Mouse (Mus musculus) forebrain, embryonic 11.5 days (tissue): Measurements from ENCODE around the gene Kcnma1. TPM values are rescaled to one million over a fixed set of nuclear protein-coding genes. Genes with fewer than 3 reads are reported as not detected.

Experiments
- ATAC-seq: fragments of 200-750 bp; cut with Nextera tagmentation; replicated peaks from 2 replicates; pipeline ENCODE4 v1.8.0; 2017; ENCODE audit warnings: moderate TSS enrichment; ENCODE audit not compliant: low FRiP score
- DNase-seq: peaks from one replicate; pipeline ENCODE4 v3.0.0-alpha.2; 2017; ENCODE audit warnings: low spot score
- H3K27ac ChIP-seq: fragments of 300-500 bp; sonication (generic); 2 replicates; pipeline ENCODE4 v1.5.1; 2014; ENCODE audit warnings: low read depth, low read length
- H3K27me3 ChIP-seq: fragments of 300-500 bp; sonication (generic); 2 replicates; pipeline ENCODE4 v1.6.1; 2014; ENCODE audit warnings: mild to moderate bottlenecking, low read length, mixed read lengths; ENCODE audit not compliant: control insufficient read depth, insufficient read depth
- H3K36me3 ChIP-seq: fragments of 300-500 bp; sonication (generic); 2 replicates; pipeline ENCODE4 v1.6.1; 2014; ENCODE audit warnings: mild to moderate bottlenecking, low read length, moderate library complexity, mixed read lengths; ENCODE audit not compliant: control insufficient read depth, insufficient read depth
- H3K4me1 ChIP-seq: fragments of 300-500 bp; sonication (generic); replicated peaks from 2 replicates; pipeline ENCODE4 v1.6.1; 2014; ENCODE audit warnings: low read length, mixed read lengths; ENCODE audit not compliant: control insufficient read depth, insufficient read depth
- H3K4me2 ChIP-seq: fragments of 300-500 bp; sonication (generic); 2 replicates; pipeline ENCODE4 v1.6.1; 2014; ENCODE audit warnings: low read depth, mild to moderate bottlenecking, low read length, moderate library complexity, mixed read lengths; ENCODE audit not compliant: severe bottlenecking
- H3K4me3 ChIP-seq: fragments of 300-500 bp; sonication (generic); 2 replicates; pipeline ENCODE4 v1.5.1; 2014; ENCODE audit warnings: low read depth, low read length
- H3K9ac ChIP-seq: fragments of 300-500 bp; sonication (generic); 2 replicates; pipeline ENCODE4 v1.6.1; 2014; ENCODE audit warnings: low read length
- H3K9me3 ChIP-seq: fragments of 300-500 bp; sonication (generic); 2 replicates; pipeline ENCODE4 v1.6.1; 2016; ENCODE audit warnings: low read length, mixed read lengths; ENCODE audit not compliant: control insufficient read depth
- WGBS: fragments of 180-500 bp; shearing (Covaris S2); extraction: QIAGEN DNeasy Blood & Tissue Kit; methylation state at CpG from one replicate; pipeline ENCODE4 v1.1.7; 2014; 5-methylcytosine and 5-hydroxymethylcytosine counted together
- polyA plus RNA-seq: library from polyadenylated mRNA; unstranded; fragments of >200 nt; fragmentation: Nextera tagmentation; extraction: Ambion mirVana; gene quantifications from 2 replicates; pipeline ENCODE4 v1.2.1, GENCODE M21; 2014

Gene Kcnma1
- polyA plus RNA-seq, 1 experiment from 2014 or later, result 0.45 TPM

DNA sequence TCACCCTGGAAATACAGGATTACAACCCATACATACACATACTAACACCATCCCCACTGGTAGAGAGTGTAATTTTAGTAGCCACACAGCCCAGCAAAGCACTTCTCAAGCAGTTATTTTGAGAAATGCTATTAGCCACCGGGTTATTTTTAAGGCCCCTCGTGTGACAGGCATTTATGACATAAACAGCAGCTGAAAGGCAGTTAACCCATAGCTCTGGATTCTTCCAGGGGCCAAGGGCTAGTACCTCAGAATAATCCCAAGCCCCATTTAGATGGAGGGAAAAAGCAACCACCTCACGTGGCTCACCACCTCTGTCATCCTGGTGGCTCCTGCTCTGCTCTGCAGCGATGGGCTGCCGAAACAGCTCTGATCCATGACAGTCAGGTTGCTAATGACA lies 136.7 kb downstream of the Kcnma1 start:
- Histone ChIP-seq H3K9me3 (no peaks in the 10 kb centered on the region), H3K4me1 (no peaks in the 10 kb centered on the region), H3K27ac (no peak overlapping the region), H3K4me3 (no peak overlapping the region), H3K27me3 (no peaks in the 10 kb centered on the region), H3K4me2 (no peak overlapping the region), H3K36me3 (no peaks in the 10 kb centered on the region), H3K9ac (no peak overlapping the region)
- 87% methylated on average over 5 of the region's 5 CpGs for WGBS
- no peak for DNase-seq
- ATAC-seq, result no peak

DNA sequence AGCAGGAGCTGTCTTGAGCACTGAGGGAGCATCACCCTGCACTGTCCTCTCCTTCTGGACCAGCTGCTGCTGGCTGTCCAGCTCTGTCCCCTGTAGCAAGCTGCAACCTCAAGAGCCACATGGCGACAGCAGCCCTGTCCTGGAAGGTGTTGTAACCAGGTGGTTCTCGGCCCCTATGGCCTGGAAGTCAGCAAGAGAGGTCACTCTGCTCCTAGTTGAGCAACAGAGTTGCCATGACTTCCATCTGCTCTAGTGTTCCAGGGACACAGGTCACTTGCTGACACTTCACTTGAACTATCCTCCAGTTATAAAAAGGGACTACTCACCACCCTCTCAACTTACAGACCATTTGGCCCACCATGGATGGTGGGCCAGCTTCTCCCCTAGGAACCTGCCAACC lies 139.7 kb downstream of the Kcnma1 start:
- Histone ChIP-seq H3K9ac (no peak overlapping the region), H3K27ac (no peak overlapping the region), H3K4me1 (no peaks in the 10 kb centered on the region), H3K4me2 (no peak overlapping the region), H3K27me3 (no peaks in the 10 kb centered on the region), H3K36me3 (no peaks in the 10 kb centered on the region), H3K4me3 (no peak overlapping the region), H3K9me3 (no peaks in the 10 kb centered on the region)
- WGBS, result 86% methylated on average over 2 of the region's 2 CpGs
- DNase-seq, result no peak
- ATAC-seq, result no peak

DNA sequence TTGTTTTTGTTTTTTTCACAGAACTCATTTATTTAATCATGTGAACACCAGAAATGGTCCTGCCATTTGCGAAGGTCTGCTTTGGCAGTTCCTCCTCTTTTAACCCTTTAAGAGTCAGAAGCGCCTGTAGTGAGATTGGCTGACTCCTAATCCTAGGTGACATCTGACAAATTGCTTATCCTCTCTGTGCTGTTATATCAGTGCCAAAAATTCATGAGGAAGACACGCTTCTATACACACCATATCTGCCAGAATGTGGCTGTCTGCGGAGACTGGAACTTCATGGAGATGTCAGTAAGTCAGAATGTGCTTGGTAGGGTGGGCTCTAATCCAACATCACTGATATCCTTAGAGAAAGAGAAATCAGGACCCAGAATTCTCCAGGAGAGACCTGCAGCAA lies 157.3 kb downstream of the Kcnma1 start:
- Histone ChIP-seq H3K9ac (no peak overlapping the region), H3K27me3 (no peaks in the 10 kb centered on the region), H3K4me1 (no peaks in the 10 kb centered on the region), H3K4me2 (no peak overlapping the region), H3K36me3 (no peaks in the 10 kb centered on the region), H3K4me3 (no peak overlapping the region), H3K9me3 (no peaks in the 10 kb centered on the region), H3K27ac (no peak overlapping the region)
- 88% methylated on average over 4 of the region's 4 CpGs for WGBS
- no peak for DNase-seq
- ATAC-seq, result no peak

DNA sequence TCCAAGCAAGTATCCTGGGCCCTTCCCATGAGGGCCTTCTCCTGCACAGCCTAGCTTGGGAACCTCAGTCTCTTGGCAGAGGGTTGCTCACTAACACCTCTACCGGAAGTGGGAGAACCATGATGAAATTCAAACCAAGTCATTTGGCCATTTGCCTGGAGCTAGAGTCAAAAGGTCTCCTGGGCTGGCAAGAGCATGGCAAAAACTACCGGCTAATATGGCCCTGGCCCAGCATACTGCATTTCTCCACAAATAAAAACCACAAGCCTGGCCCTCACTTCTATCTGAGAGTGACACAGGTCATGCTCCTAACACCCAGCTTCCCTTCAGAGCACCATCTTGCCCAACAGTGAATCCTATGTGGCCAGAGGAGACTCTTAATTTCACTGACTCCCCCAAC lies 159.3 kb downstream of the Kcnma1 start:
- 92% methylated on average over 2 of the region's 2 CpGs for WGBS
- H3K27ac ChIP-seq, result no peak overlapping the region
- no peaks in the 10 kb centered on the region for H3K4me1 ChIP-seq
- ATAC-seq (no peak), DNase-seq (no peak)
- no peak overlapping the region for H3K9ac ChIP-seq
- no peaks in the 10 kb centered on the region for H3K27me3 ChIP-seq
- H3K4me3 ChIP-seq, result no peak overlapping the region
- no peaks in the 10 kb centered on the region for H3K9me3 ChIP-seq
- H3K4me2 ChIP-seq, result no peak overlapping the region
- H3K36me3 ChIP-seq, result no peaks in the 10 kb centered on the region

DNA sequence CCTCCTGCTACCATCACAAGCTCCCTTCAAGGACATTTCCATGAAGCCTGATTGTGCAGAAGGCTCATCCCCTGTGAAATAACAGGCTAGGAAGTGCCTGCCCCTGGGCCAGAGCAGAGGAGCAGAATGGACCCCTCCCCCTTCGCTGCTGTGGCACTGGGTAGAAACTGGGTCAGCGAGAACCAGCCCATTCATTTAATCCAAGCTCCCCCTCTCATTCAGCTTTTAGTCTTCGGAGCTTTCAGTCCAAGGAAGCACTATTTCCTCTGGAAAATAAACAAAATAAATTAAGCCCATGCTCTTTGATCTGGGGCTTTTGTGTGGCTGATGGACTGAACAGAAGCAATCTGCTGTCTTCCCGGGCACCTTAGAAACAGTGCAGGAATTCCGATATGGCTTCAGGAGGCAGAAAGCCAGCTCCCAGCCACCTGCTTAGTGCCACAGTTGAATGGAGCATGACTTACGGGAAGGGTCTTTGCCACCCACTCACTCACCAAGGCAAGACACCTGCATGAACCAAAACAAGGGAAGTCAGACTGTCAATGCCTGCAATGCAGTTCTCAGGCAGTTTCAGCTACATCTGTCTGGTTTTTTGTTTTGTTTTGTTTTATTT lies 165.7 kb downstream of the Kcnma1 start:
- WGBS, result 24% methylated on average over 6 of the region's 6 CpGs
- H3K4me2 ChIP-seq, result no peak overlapping the region
- DNase-seq (no peak), ATAC-seq (no peak)
- H3K4me3 ChIP-seq, result no peak overlapping the region
- H3K36me3 ChIP-seq, result no peaks in the 10 kb centered on the region
- H3K9me3 ChIP-seq, result no peaks in the 10 kb centered on the region
- H3K27me3 ChIP-seq, result no peaks in the 10 kb centered on the region
- no peaks in the 10 kb centered on the region; the same call in 1 of the 2 replicates for H3K4me1 ChIP-seq
- H3K27ac ChIP-seq, result no peak overlapping the region
- no peak overlapping the region for H3K9ac ChIP-seq

DNA sequence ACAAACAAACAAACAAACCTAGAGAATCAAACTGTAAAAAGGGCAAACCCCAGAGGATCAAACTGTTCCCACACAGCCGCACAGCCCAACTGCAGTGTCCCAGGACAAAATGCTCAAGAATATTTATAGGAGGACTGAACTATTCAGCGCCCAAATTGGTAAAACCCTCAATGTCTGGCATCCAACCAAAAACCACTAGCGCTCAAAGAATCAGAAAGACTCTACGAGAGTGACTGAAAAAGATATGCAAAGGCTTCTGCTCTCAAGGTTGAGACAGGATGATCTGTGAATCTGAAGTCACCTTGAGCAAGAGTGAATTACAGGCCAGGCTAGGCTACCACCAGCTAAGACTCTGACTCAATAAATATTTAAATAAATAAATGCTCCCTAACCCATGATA lies 167.6 kb downstream of the Kcnma1 start:
- Histone ChIP-seq H3K4me3 (no peak overlapping the region), H3K4me2 (no peak overlapping the region), H3K27me3 (no peaks in the 10 kb centered on the region), H3K27ac (no peak overlapping the region), H3K9ac (no peak overlapping the region), H3K4me1 (no peaks in the 10 kb centered on the region; the same call in 1 of the 2 replicates), H3K9me3 (no peaks in the 10 kb centered on the region), H3K36me3 (no peaks in the 10 kb centered on the region)
- WGBS, result 97% methylated on average over 4 of the region's 4 CpGs
- ATAC-seq (no peak), DNase-seq (no peak)

DNA sequence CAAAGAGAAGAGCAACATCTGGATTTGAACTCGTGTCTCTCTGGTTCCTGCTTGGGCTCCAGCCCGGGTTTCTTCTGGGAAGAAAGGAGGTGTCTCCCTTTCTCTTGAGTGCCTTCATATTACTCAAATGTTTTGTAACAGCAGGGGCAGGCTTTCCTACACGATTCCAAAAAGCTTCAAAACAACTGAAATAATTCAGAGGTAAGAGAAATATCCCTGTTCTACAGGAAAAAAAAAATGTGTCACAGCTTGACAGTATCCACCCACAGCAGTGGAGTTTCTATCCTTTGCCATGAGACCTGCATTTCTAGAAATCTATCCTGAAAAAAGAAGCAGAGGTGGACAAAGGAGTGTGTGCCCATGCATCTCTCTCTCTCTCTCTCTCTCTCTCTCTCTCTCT lies 172.3 kb downstream of the Kcnma1 start:
- no peaks in the 10 kb centered on the region for H3K9me3 ChIP-seq
- no peak overlapping the region for H3K4me2 ChIP-seq
- WGBS, result 84% methylated on average over 3 of the region's 3 CpGs
- H3K4me3 ChIP-seq, result no peak overlapping the region
- H3K36me3 ChIP-seq, result no peaks in the 10 kb centered on the region
- no peak overlapping the region for H3K27ac ChIP-seq
- no peak overlapping the region for H3K9ac ChIP-seq
- no peaks in the 10 kb centered on the region for H3K4me1 ChIP-seq
- DNase-seq (no peak), ATAC-seq (no peak)
- H3K27me3 ChIP-seq, result no peaks in the 10 kb centered on the region

DNA sequence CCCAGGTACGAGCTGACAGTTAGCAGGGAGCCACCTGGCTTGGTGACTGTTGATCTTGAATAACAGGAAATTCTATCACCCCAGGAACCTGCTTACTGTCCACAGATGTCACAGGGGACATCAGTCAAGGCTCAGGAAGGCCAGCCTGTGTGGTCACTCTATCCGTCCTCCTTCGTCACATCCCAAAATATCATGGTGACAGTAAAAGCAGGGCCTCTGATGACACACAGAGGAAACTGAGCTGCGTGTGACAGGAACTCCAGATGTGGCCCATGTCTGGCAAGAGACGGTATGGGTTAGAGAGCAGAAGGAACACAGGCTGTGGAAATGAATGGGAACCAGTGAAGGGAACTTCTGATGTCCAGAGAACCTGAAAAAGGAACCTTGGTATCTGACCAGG lies 174.7 kb downstream of the Kcnma1 start:
- H3K27ac ChIP-seq, result no peak overlapping the region
- DNase-seq (no peak), ATAC-seq (no peak)
- H3K9me3 ChIP-seq, result no peaks in the 10 kb centered on the region
- no peak overlapping the region for H3K4me3 ChIP-seq
- no peaks in the 10 kb centered on the region for H3K27me3 ChIP-seq
- H3K9ac ChIP-seq, result no peak overlapping the region
- WGBS, result 88% methylated on average over 5 of the region's 5 CpGs
- H3K4me2 ChIP-seq, result no peak overlapping the region
- no peaks in the 10 kb centered on the region for H3K36me3 ChIP-seq
- H3K4me1 ChIP-seq, result no peaks in the 10 kb centered on the region

DNA sequence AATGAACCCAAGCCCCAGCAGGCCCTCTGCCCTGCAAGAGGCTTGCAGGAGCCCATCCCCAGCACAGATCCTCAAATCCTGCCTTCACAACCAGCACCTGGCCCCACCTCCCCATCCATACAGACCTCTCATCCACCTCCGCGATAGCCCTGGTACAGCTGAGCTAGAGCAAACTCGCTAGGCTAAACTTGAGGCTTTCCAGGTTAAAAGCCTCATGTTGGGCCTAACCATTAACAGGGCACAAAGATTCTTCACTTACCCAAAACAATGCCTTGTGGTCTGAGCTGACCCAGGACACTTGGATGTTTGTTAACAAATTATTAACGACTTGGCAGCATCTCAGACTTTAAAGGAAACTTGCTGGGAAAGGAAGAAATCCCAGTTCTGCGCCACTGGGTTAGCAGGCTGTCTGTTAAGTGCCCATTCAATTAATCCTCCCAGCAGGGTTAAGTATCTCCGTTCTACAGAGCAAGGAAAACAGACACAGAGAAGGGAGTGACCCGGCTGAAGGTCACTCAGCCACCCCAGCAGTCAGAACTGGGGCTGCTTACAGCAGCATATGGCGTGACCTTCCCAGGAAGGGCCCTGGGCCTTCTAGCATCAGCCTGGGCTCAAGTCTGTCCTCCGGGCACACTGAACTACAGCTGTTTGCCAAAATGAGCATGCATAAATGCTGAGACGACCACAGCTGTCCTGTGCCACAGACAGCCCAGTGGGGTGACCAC lies 178.7 kb downstream of the Kcnma1 start:
- no peak overlapping the region for H3K9ac ChIP-seq
- ATAC-seq (no peak), DNase-seq (no peak)
- no peak overlapping the region for H3K4me2 ChIP-seq
- no peaks in the 10 kb centered on the region for H3K27me3 ChIP-seq
- no peaks in the 10 kb centered on the region for H3K4me1 ChIP-seq
- H3K4me3 ChIP-seq, result no peak overlapping the region
- no peaks in the 10 kb centered on the region for H3K9me3 ChIP-seq
- no peak overlapping the region for H3K27ac ChIP-seq
- no peaks in the 10 kb centered on the region for H3K36me3 ChIP-seq
- 22% methylated on average over 10 of the region's 10 CpGs for WGBS
